Mouse (Mus musculus): ENCODE data around the gene Clec12b.

The Clec12b gene

DNA sequence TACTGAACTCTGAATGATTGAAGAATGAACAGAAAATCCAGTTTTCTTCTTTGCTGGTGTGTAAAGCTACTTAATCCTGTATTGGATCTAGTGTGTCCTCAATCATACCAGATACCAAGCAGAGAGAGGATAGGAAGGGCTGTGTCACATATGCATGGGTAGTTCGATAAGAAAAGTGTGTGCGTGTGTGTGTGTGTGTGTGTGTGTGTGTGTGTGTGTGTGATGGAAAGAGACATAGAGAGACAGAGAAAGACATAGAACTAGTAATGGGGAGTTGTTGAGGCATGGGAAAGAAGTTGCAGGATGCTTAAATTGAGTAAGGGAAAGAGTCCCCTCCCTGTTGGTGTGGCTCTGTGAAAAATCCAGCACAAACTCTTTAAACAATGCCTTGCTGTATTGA, at the start of gene Clec12b:
Gene Clec12b, minus strand, starts transcription at position 101 of the 400 bp plus-strand sequence.
- DNase-seq (ENCODE audit: low spot score in 2 of 2) = no peak

DNA sequence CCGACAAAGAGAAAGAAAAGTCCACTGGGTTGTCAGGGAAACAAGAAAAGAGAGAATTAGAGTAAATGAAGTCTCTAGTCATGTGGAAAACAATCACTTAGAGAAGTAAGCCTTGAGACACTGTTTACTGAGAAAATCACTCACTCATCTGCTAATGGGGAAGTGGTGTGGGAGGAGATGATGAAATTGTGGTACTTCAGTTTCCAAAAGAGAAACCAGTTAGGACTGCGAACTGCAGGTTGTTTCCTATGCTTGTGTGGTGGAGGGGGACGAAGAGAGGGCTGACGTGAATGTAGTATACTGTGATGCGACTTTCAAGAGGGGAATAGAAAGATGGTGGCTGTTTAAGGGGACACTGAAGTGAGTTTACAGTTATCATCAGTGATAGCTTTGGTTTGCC, 48.6 kb upstream of the Clec12b start:
- no peak for DNase-seq (ENCODE audit: low spot score in 2 of 2)

DNA sequence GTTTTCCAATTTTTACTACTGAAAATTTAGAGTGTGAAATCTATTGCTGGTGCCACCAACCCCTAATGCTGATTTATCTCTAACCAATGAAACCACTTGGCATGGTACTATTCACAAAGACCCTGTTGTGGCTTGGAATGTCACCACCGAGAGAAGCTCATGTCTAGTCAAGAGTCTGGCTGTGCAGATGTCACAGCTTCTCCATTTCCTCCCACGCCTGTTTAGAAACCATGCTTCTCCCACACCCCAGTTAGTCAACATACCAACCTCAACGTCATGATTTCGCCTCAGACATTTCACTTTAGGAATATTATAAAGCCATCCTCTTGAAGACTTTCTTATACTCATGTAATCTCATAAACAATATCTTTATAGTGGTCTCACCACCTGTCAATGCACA, 41.6 kb upstream of the Clec12b start:
- DNase-seq (ENCODE audit: low spot score in 2 of 2) = no peak

DNA sequence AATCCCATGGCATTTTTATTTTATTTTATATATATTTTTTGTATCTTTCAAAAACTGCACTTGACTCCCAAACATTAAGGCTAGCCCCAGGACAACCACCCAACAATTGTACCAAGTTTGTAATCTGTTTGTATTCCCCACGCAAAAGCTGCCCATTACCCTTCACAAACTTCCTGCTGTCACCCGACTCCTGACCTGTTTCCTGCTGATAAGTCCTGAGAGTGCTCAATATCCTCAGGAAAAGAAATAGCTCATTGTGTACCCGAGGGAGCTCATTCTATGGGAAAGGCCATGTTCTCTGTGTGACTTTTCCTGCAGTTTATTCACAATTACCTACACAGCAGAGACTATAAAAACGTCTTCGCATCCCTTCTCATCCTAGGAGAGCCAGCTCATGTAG, 40.1 kb upstream of the Clec12b start:
- no peak for DNase-seq (ENCODE audit: low spot score in 2 of 2)

DNA sequence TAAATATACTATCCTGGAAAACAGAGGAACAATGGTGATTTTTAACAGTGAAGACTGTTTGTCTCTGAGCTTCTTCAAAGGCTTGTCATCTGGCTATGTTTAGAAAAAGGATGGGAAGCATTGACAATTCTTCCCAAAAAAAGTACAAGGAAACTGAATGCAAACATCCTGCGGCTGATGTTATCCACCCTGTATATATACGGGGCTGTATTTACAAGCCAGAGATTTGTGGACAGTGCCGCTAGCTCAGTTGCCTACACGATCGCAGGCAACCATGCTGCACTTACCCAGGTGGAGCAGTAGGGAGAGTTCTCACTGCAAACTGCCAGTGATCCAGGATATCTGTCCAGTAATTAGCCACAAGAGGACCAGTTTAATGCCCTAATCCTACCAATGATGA, 39.5 kb upstream of the Clec12b start:
- no peak for DNase-seq (ENCODE audit: low spot score in 2 of 2)

DNA sequence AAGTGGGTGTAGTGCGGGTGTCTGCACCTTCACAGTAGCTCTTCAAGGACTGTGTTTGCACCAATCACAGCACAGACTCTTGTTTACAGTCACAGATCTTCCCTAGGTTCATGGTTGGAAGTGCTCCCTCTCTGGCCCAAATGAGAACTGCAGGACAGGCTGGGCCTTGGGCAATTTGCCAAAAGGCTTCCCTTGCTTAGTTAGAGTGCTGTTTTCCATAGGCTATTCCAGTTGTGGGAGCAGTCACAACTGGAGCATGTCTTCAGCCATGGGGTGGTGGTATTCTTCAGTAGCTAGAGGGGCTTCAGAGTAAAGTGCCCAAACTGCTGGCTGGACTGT, 38.0 kb upstream of the Clec12b start:
- DNase-seq (ENCODE audit: low spot score in 2 of 2) = peak; percentile 60 to 70

DNA sequence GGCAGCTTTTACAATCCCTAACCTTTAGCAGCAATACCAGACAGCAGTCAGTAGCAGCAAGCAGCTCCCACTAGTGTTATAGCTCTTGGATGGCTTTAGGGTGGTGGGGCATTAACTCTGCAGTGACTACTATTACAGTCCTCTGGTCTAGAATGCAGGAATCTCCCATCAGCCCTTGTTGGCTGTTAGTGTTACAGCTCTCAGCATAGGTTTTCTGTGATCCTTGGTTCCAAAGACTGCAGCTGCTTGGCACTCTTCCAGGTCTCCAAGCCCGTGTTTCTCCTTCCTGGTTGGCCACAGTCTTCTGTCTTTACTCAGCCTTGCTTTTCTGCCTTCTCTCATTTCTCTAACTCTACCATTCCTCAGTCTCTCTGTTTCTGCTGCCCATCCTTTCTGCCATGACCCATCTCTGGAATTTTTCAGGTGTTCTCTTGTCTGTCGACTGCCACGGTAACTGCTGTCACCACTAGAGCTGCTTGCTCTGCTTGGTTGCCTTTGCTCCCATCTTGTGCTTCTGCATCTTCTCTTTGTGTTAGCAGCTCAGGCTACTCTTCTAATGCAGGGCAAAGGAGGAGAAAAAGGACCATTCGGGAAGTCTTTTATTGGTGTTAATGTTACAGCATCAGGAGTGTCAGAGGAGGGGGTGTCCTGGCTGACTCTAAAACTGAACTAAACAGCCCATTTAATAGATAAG, 37.5 kb upstream of the Clec12b start:
- DNase-seq (ENCODE audit: low spot score in 2 of 2) = no peak

DNA sequence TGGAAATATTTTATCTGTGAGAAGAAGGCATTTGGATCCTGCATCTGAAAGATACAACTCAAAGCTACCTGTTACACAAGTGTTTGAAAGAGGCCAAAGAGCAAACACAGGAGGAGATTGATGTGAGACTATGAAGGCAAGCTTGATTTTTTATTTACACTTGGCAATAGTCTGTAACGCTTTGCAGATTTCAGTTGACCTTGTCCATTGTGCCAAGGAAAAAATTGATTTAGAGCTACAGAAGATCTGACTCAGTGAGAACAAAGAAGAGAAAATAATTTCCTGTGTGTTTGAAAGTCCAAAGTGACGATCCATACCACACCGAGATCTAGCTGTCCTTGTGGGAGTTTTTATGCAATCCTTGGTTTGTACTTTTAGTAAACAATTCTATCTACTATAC, 36.6 kb upstream of the Clec12b start:
- DNase-seq (ENCODE audit: low spot score in 2 of 2) = no peak

DNA sequence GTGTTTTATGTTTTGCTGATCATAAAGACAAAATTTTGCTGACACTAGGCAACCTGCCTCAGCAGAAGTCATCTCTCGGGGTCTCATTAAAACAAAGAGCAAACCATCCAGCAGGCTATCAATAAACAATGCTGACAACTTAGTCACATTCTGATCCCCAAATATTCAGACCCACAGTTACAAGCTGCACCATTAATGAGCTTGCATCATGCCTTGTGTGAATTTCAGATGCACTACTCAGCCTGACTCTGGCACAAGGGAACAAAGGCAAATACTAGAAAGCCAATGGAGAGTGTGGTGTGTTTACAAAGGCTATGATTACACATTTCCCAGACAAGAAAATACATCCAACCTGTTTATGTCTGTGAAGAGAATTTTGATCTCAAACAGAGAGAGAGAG, 28.5 kb upstream of the Clec12b start:
- no peak for DNase-seq (ENCODE audit: low spot score in 2 of 2)

DNA sequence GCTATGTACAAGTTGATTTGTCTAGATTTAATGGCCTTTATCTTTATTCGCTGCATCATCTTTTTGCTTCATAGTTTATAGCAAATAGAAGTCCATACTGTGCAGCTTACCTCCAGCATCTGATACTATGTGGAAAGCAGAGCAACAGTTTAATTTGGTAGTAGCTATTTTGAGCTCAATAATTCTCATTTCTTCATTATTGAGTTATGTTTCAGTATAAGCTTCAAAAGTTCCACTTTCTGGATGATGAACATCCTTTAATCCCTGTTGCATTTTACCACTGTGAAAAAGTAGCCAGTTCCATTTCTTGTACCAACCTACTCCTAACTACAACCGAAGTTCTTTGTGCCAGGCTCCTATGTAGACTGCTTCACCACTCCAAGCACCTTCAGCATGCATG, 22.9 kb upstream of the Clec12b start, which contains the start of gene Clec9a:
Gene Clec9a, plus strand, starts transcription at position 301 of the 400 bp plus-strand sequence.
- no peak for DNase-seq (ENCODE audit: low spot score in 2 of 2)

DNA sequence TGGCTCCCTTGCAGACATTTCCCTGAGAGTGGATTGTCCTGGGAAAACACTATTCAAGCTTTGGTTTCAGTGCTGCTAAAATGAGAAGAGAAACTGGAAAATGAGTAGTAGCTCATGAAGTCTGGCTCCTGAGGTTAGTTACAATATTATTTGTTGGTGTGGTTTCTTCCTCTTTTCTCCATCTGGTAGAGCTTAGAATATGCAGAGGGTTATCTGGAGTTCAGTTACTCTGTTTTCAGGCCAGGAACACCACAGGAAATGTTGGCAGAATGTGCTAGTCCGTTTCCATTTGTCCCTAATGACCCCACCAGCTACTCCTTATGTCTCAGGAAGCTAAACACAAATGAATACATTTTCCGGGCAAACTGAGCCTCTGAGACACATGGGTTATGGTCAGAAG, 21.6 kb upstream of the Clec12b start:
- no peak for DNase-seq (ENCODE audit: low spot score in 2 of 2)

DNA sequence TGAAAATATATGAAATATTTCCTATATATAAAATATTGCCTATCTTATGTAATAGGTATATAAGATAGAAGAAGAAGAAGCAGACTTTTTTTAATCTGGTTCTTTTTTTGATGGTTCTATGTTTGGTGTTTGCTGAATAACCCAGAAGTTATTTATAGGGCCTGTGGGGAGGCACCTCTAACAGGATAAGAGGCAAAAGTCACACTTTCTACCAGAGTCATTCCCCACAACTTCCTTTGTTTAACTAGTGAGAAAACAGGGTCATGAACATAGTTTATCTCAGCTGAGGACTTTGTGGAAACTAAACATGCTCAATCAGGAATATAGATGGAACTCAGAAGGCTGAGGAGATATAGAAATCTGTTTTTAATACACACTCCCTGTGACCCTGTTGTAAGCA, 20.3 kb upstream of the Clec12b start:
- DNase-seq (ENCODE audit: low spot score in 2 of 2) = no peak

DNA sequence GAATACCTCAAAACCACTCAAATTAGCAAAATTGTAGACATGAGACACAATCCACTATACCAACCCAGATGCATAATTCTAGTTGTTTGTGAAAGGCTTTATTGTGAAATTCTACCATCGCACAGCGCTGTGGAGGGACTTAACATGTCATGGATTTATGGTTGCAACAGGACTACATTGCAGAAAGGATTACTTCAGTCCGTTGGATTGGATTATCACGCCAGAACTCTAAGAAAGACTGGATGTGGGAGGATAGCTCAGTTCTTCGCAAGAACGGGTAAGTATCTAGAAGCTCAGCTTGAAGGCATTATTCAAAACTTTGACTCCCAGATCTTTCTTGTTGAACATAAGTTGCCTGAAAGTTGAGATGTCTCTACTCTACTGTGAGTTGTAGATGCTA, 17.7 kb upstream of the Clec12b start:
- no peak for DNase-seq (ENCODE audit: low spot score in 2 of 2)

DNA sequence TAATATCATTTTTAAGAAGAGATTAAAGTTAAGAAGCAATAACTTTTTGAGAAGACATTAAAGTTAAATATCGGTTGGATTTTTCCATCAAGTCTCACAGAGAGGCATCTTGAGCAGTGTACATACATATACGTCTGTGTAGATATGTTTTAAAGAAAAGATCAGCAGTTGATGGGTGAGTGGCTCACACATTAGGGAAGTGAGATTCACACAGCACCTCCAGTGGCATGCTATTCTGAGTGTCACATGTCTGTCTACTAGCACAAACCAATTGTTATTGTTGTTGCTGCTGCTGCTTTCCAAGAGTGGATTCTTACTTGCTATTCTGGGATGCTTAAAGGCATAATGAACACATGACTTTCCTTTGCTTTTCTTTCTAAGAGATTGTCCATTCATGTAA, 16.7 kb upstream of the Clec12b start:
- DNase-seq (ENCODE audit: low spot score in 2 of 2) = no peak

DNA sequence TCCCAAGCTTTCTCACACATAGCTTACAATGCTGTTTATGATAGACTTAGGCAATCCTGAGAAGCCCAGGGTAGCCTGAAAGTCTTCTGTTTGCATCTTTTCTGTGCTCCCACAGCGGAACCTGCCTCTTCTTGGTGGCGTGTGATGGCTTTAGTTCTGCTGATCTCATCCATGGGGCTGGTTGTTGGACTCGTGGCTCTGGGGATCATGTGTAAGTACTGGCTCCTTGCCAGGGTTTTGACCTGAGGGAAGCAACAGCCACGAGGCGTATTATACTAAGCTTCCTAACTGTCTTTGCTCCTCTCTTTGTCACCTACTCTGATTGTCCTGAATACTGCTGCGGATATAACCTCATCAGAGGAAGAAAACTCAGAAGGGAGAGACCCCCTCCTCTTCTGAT, 14.3 kb upstream of the Clec12b start:
- no peak for DNase-seq (ENCODE audit: low spot score in 2 of 2)

DNA sequence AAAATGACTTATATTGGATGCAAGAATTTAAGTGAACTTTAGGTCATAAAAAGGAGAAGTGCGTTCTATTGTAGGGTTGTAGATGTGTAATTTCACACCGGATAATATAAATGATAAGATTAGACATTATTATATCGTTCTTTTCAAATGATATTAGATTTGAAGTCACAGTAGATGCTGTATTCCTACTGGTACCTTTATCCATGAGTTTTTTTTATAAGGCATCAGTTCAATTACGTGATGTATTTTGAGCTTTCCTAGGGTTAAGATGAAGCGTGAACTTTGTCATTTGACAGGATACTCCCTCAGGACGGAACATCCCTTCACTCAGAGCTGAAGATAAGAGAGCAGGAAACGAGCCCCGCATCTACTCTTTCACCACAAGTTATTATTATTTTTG, 11.3 kb upstream of the Clec12b start, which contains the start of gene Clec1b:
Gene Clec1b, plus strand, starts transcription at position 301 of the 400 bp plus-strand sequence.
- no peak for DNase-seq (ENCODE audit: low spot score in 2 of 2)

DNA sequence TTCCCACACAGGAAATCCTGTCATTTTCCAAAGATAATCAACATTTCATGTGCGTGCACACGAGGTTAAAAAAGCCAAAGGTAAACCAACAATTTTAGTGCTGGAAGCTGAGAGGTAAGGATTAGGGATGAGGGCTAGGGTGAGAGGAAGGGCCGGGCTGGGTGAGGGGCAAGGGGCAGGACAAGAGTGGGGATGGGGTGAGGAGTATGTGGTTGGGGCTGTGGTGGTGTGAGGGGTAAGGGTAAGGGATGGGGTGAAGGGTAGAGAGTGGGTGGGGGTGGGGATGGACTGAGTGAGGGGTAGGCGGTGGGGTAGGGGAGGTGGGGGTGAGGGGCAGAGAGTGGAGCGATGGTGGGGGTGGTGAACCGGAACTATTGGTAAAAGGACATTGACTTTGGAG, 8.1 kb upstream of the Clec12b start:
- no peak for DNase-seq (ENCODE audit: low spot score in 2 of 2)

DNA sequence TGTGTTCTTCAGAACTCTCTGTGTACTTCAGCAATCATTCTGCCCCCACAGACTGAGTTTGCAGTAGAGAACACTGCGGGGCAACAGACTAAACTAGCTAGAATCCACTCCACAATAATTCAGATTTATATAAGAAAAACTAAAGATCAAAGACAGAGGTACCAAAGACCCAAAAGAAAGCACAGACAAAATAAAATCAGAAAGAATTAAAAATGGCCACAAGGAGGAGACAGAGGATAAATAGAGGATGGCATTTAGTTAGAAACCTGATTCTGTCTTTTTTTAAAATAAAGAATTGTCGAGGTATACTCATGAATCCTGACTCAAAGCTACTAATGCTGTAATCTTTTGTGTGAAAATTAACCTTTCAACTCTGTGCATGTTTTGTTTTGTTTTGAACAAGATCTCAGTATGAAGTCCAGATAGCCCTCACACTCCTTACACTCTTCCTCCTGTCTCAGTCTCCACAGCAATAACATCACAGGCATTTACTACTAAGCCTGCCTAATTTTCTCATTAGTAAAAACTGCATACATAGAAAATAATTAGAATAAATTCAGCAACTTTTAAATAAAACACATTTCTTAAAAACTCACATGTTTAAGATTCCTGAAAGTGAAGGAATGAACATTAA, 7.5 kb upstream of the Clec12b start:
- no peak for DNase-seq (ENCODE audit: low spot score in 2 of 2)

DNA sequence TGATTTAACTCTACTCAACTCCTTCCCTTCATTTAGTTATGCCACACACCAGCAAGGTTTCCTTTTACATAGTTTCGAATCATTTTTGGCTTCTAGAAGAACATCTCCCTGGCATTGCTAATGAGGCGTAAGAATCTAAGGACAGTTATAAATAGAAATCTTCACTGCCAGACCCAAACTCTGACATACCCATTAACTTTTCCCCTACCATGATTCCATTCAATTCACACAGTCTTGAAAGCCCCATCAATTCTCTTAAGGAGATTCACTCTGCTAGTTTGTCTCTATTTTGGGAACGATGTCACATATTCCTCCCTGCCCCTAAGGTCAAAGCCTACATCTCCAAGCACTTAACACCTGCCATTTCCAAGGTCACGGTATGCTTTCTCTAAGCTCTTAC, 674 bp downstream of the Clec12b start:
- no peak for DNase-seq (ENCODE audit: low spot score in 2 of 2)

DNA sequence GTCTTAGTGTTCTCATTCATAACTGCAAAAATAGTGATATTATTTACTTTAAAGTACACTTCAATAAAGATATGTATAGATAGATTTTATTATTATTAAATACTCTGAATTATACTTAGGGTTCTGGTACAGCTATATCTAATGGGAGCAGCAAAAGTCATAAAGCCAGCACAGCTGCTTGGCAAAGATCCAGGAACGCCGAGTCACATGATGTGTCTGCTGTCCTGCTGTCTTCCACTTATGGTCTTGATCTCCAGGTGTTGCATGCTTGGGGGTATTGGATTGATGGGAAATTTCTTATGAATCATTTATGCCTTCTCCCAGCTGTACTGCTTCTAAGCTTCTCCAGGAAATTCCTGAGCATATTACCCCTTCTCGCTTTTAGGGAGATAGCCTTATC, 2.2 kb downstream of the Clec12b start:
- DNase-seq (ENCODE audit: low spot score in 2 of 2) = no peak

DNA sequence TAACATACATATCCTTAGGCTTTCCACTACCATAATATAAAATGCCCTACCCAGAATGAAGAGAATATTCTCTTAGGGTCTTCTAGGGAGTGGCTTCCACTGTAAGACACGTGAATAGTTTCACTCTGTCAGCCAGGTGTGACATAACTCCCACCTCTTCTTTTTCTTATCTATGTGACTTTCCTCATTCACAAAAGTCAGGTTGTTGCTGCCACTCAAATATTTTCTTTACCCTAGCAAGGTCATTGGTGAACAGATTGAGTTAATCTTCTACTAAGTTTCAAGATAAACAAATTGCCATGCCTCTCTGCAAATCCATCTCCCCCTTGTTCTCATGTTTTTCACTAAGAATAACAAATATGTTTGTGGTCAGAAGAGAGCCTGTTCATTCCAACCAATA, 3.9 kb downstream of the Clec12b start:
- no peak for DNase-seq (ENCODE audit: low spot score in 2 of 2)

DNA sequence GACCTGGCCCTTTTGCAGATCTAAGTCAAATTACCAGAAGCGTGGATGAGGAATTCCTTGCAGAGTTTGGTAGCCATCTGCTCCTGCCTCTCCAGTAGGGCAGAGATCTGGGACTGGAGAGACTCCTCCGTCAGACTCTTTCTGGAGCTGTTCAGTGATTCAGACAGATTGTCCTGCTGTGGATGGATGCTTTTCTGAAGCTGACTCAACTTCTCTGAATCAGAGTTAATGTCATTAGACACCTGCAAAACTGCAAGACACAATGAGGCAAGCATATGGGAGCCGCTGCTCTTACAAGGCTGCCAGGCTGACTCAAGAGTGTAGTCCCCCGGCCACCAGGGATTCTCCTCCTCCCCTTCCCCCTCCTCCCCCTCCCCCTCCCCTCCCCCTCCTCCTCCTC, 5.2 kb downstream of the Clec12b start:
- DNase-seq (ENCODE audit: low spot score in 2 of 2) = no peak

DNA sequence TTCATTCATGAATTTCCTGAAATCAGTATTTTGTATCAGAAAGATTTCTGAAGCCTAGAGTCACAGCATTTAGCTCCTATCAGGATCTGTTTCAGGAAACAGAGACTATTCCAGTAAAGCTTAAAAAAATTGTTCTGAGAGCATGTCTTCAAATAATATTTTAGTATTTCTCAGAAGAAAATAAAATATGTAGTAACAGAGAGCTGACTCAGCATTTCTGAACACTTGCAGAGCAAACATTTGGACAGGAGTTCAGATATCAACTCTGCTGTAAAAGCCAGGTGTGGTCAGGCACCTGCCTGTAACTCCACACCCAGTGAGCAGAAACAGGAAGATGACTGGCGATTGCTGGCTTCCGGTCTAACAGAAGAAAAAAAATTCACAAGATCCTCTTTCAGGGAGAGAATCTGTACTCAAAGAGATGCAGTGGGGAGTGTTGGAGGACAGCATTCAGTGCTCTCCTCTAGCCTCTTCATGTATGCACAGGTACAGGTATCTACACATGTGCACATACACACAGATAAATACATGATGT, 10.7 kb downstream of the Clec12b start:
- DNase-seq (ENCODE audit: low spot score in 2 of 2) = no peak
